Mouse (Mus musculus): ENCODE measurements around the gene Lsm4.

GRCm38 (mm10) chr8:70711041-70711440, 38.0 kb downstream of the Lsm4 start:
- TF ChIP-seq POLR2A (IDR thresholded peaks at IDR 0.05; ENCODE audit: control insufficient read depth, extremely low read depth, insufficient read depth, low read length, poor library complexity) (no peak), CTCF (IDR thresholded peaks at IDR 0.05; ENCODE audit: borderline replicate concordance, control insufficient read depth, extremely low read depth, insufficient read depth, low read length, poor library complexity) (no peak)
